Mouse (Mus musculus) right cerebral cortex, adult 18-20 months (tissue): ENCODE measurements around the gene Ubqln4.
"Not testable (repeated sequence)": the region's sequence is repeated elsewhere in the genome, so short reads cannot be mapped to it uniquely, and the experiment has no call there.

Source experiments
- DNase-seq: peaks from one replicate; pipeline ENCODE4 v3.0.0; 2022; ENCODE audit warnings: mixed read lengths

The Ubqln4 gene

GRCm38 (mm10) chr3:88569093-88569492 lies 15.5 kb downstream of the Ubqln4 start:
- no peak for DNase-seq

GRCm38 (mm10) chr3:88569694-88570093 lies 16.1 kb downstream of the Ubqln4 start:
- no peak for DNase-seq

- no peak for DNase-seq
These were observed 16.8 kb downstream of the Ubqln4 start for GRCm38 (mm10) chr3:88570341-88570740.

GRCm38 (mm10) chr3:88571856-88572255 lies 18.3 kb downstream of the Ubqln4 start:
- no peak for DNase-seq

- no peak for DNase-seq
These were observed 19.3 kb downstream of the Ubqln4 start for GRCm38 (mm10) chr3:88572835-88573234.

GRCm38 (mm10) chr3:88573810-88574209 lies 20.3 kb downstream of the Ubqln4 start:
- DNase-seq, result no peak

- no peak for DNase-seq
These were observed 22.0 kb downstream of the Ubqln4 start, which contains the start of gene Ssr2 for GRCm38 (mm10) chr3:88575540-88575939. Gene Ssr2 (plus strand): TSS chr3:88575876.

- DNase-seq, result not testable (repeated sequence)
These were observed 24.3 kb downstream of the Ubqln4 start for GRCm38 (mm10) chr3:88577846-88578245.

GRCm38 (mm10) chr3:88578498-88579424 lies 25.2 kb downstream of the Ubqln4 start:
- DNase-seq, result no peak

GRCm38 (mm10) chr3:88579454-88580117 lies 26.0 kb downstream of the Ubqln4 start:
- DNase-seq, result peak; percentile 89

GRCm38 (mm10) chr3:88585769-88586168 lies 32.2 kb downstream of the Ubqln4 start:
- no peak for DNase-seq

GRCm38 (mm10) chr3:88586640-88587039 lies 33.1 kb downstream of the Ubqln4 start:
- DNase-seq, result no peak

- DNase-seq, result no peak
These were observed 36.7 kb downstream of the Ubqln4 start for GRCm38 (mm10) chr3:88590246-88590645.

- DNase-seq, result no peak
These were observed 37.5 kb downstream of the Ubqln4 start for GRCm38 (mm10) chr3:88591044-88591443.

GRCm38 (mm10) chr3:88591950-88592731 lies 38.6 kb downstream of the Ubqln4 start:
- DNase-seq, result peak; percentile 15

- no peak for DNase-seq
These were observed 39.5 kb downstream of the Ubqln4 start for GRCm38 (mm10) chr3:88592942-88593576.

GRCm38 (mm10) chr3:88593893-88594580 lies 40.5 kb downstream of the Ubqln4 start:
- DNase-seq, result no peak

GRCm38 (mm10) chr3:88596547-88596946 lies 43.0 kb downstream of the Ubqln4 start:
- DNase-seq, result not testable (repeated sequence)

GRCm38 (mm10) chr3:88602466-88602865 lies 48.9 kb downstream of the Ubqln4 start:
- no peak for DNase-seq

- no peak for DNase-seq
These were observed 50.2 kb downstream of the Ubqln4 start for GRCm38 (mm10) chr3:88603714-88604161.

- DNase-seq, result no peak
These were observed 51.3 kb downstream of the Ubqln4 start for GRCm38 (mm10) chr3:88604863-88605262.

- DNase-seq, result not testable (repeated sequence)
These were observed 52.1 kb downstream of the Ubqln4 start, which contains the start of gene Arhgef2 for GRCm38 (mm10) chr3:88605666-88606065. Gene Arhgef2 (plus strand): TSS chr3:88605966.
